Mouse (Mus musculus) ES-E14 (cell line): ENCODE measurements around the gene Syt12. TPM values are rescaled to one million over a fixed set of nuclear protein-coding genes. Genes with fewer than 3 reads are reported as not detected.

Experiments
- DNase-seq: peaks from one replicate; pipeline ENCODE4 v3.0.0-alpha.2; 2013; ENCODE audit warnings: low read depth, low spot score
- H3K27ac ChIP-seq: 2 replicates; pipeline ENCODE4 v1.5.1; 2012; ENCODE audit warnings: low read depth, mild to moderate bottlenecking, low read length, moderate library complexity, mixed read lengths; ENCODE audit not compliant: poor library complexity, insufficient read depth, severe bottlenecking
- H3K36me3 ChIP-seq: 2 replicates; pipeline ENCODE4 v1.6.1; 2012; ENCODE audit warnings: mild to moderate bottlenecking, low read length, moderate library complexity, mixed read lengths; ENCODE audit not compliant: control insufficient read depth, poor library complexity, insufficient read depth, severe bottlenecking
- H3K4me1 ChIP-seq, 2 experiments: fragments of 150-350 bp in 1 of 2; sonication (generic) in 1 of 2; 2 replicates each; pipeline ENCODE4 v1.6.1; 2012; ENCODE audit warnings: low read length in 2 of 2, mild to moderate bottlenecking in 1 of 2, mixed read lengths in 1 of 2; ENCODE audit not compliant: control insufficient read depth in 2 of 2, insufficient read depth in 2 of 2, poor library complexity in 1 of 2
- H3K4me3 ChIP-seq, 2 experiments: fragments of 150-350 bp in 1 of 2; sonication (generic) in 1 of 2; 2 replicates each; pipeline ENCODE4 v1.5.1; 2012; ENCODE audit warnings: low read length in 2 of 2, low read depth in 1 of 2, mild to moderate bottlenecking in 1 of 2, mixed read lengths in 1 of 2; ENCODE audit not compliant: insufficient read depth in 1 of 2, poor library complexity in 1 of 2, severe bottlenecking in 1 of 2
- H3K9ac ChIP-seq: 2 replicates; pipeline ENCODE4 v1.6.1; 2012; ENCODE audit warnings: low read depth, mild to moderate bottlenecking, low read length, mixed read lengths; ENCODE audit not compliant: poor library complexity, insufficient read depth, severe bottlenecking
- H3K9me3 ChIP-seq: fragments of 150-350 bp; sonication (generic); 2 replicates; pipeline ENCODE4 v1.6.1; 2012; ENCODE audit warnings: low read depth, mild to moderate bottlenecking, low read length; ENCODE audit not compliant: control insufficient read depth, insufficient read depth
- CHD2 ChIP-seq: IDR thresholded peaks from 2 replicates; pipeline ENCODE4 v1.6.1; 2014; ENCODE audit warnings: mild to moderate bottlenecking, low read depth, low read length, inconsistent platforms
- HCFC1 ChIP-seq: IDR thresholded peaks from 2 replicates; pipeline ENCODE4 v1.6.1; 2012; ENCODE audit warnings: low read length, inconsistent platforms, borderline replicate concordance; ENCODE audit not compliant: insufficient read depth
- MAFK ChIP-seq: IDR thresholded peaks from 2 replicates; pipeline ENCODE4 v1.6.1; 2014; ENCODE audit warnings: mild to moderate bottlenecking, low read depth, low read length, inconsistent platforms; ENCODE audit not compliant: insufficient read depth
- ZC3H11A ChIP-seq: IDR thresholded peaks from 2 replicates; pipeline ENCODE4 v1.6.1; 2012; ENCODE audit warnings: low read depth, mild to moderate bottlenecking, inconsistent platforms, low read length, borderline replicate concordance
- ZNF384 ChIP-seq: IDR thresholded peaks from 2 replicates; pipeline ENCODE4 v1.6.1; 2012; ENCODE audit warnings: low read depth, low read length, inconsistent platforms
- in situ Hi-C, 2 experiments: fragments of 600-800 bp; cut with MboI; formaldehyde crosslinking; loops; one replicate each; pipeline ENCODE4 v1.15.1; 2025; ENCODE audit warnings: low sequenced_read_pairs in 2 of 2, inconsistent platforms in 1 of 2; ENCODE audit not compliant: unreplicated experiment in 2 of 2
- total RNA-seq: library from RNA; depleted of rRNA; stranded (reverse); fragments of 300-350 nt; gene quantifications from 2 replicates; pipeline ENCODE4 v1.2.3, GENCODE M21; 2012

Gene Syt12
- total RNA-seq, 1 experiment = 0.58 TPM

DNA sequence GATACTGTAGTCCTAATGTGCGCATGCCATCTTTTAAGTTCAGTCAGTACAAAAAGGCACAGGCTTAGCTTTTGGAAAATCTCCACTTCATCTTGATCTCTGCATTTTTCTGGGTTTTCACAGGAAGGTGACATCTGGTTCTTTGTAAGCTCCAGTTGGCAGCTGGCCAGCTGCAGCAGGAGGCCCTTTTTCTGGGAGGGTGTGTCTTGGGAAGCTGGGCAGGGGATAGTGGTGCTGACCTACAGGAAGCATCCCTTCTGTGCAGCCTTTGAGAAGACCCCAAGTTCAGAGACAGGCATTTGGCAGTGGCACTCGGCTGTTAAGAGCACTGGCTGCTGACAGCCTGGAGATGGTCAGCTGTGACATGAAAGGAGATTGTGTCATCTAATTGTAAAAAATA, 38.5 kb upstream of the Syt12 start:
- H3K36me3 ChIP-seq = no peaks in the 10 kb centered on the region
- TF ChIP-seq ZC3H11A (no peak), MAFK (no peak), CHD2 (no peak), HCFC1 (no peak), ZNF384 (no peak)
- no peaks in the 10 kb centered on the region for H3K9me3 ChIP-seq
- H3K4me1 ChIP-seq = 0 out of 4 replicates have a peak, but pooled peaks cover 0 to 2% of the 10 kb centered on the region in 2 experiments
- no peak overlapping the region for H3K27ac ChIP-seq
- no peak overlapping the region for H3K4me3 ChIP-seq
- DNase-seq = no peak
- in situ Hi-C loops = no loop called here
- H3K9ac ChIP-seq = no peak overlapping the region

DNA sequence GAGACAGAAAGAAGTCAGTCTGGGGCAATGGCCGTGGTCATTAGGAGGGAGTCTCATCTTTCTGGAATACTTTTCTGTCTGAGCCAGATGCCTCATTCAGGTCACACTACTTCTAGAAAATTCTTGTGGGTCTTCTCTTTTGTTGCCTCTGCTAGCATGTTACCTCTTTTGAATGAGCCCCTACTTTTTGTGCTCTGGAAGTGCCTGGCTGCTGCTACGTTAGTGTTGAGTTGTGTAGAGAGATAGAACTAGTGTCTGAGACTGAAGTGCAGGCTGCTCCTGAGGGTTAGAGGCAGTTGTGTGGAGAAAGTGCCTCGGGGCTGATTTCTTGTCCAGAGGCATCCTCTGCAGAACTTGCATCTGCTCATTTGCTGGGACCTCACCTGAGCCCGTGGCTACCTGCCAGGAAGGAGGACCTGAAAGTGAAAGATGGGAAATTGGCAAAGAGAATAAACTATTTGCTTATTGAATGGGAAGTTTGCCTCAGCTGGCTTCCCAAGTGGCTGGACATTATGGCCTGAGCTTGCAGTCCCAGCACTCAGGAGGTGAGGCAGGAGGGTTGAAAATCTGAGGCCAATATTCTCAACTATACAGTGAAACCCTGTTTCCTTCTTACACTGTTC, 36.1 kb upstream of the Syt12 start:
- 0 out of 4 replicates have a peak, but pooled peaks cover 0 to 2% of the 10 kb centered on the region in 2 experiments for H3K4me1 ChIP-seq
- DNase-seq = no peak
- H3K9me3 ChIP-seq = no peaks in the 10 kb centered on the region
- no peak overlapping the region for H3K9ac ChIP-seq
- TF ChIP-seq CHD2 = no peak
- no peak for TF ChIP-seq HCFC1
- TF ChIP-seq ZNF384 = no peak
- no peak for TF ChIP-seq ZC3H11A
- no peaks in the 10 kb centered on the region for H3K36me3 ChIP-seq
- in situ Hi-C loops = no loop called here
- no peak overlapping the region for H3K4me3 ChIP-seq
- no peak overlapping the region for H3K27ac ChIP-seq

GRCm38 (mm10) chr19:4511116-4511841, 34.0 kb upstream of the Syt12 start:
- Histone ChIP-seq H3K9me3 (no peaks in the 10 kb centered on the region), H3K4me1 (0 out of 4 replicates have a peak, but pooled peaks cover 0 to 2% of the 10 kb centered on the region in 2 experiments), H3K4me3 (peak overlapping the region; percentile 73 to 87), H3K9ac (peak overlapping the region; percentile 43; the same call in 1 of the 2 replicates), H3K36me3 (no peaks in the 10 kb centered on the region), H3K27ac (no peak overlapping the region)
- in situ Hi-C loops = no loop called here
- TF ChIP-seq ZC3H11A (no peak), MAFK (no peak), ZNF384 (no peak), HCFC1 (no peak), CHD2 (no peak)
- no peak for DNase-seq

DNA sequence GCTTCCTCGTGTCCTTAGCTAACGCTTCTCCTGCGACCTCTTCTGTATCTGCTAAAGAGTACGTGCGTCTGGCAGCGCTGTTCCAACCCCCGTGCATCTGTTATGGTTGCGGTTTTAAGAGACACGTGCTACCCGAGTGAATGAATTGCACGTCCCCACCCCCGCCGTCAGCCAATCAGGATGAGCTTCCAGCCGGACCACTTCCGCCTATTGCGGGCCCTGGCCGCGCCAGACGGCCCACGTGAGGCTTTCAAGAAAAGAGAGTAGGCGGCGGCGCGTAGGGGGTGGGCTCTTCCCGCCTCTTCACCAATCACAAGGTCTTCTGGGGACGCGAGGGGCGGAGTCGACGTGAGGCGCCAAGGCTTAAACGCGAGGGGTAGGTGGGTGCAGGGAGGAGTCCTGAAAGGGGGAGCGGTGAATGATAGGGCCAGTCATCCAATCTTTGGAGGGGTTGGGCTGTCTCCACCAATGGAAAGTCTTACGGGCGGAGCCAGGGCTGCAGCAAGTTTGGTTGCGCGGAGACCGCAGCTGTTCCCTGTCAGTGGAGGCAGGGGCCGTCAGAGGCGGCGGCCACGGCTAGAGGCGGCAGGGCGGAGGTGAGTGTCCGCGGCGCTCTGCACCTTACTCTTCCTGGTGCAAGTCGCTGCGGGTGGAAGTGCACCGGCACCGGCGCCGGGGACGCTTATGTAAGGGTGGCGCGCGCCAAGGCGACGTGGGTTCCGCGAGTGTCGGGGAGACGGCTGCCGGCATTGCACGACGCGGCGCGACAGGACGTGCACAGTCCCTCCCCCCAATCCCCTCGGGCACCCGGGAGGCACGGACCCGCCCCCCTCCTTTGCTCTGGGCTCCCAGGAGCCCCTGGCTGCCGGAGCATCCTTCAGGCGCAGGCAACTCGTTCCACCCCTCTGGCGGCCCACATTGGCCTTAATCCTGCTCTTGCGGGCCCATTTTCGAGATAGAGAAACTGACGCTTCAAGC, 33.0 kb upstream of the Syt12 start, which contains the start of gene Pcx:
TSS of gene Pcx (plus strand) at position 487 of the 978 bp plus-strand sequence.
- Histone ChIP-seq H3K27ac (no peak within 1 kb of the TSS), H3K9me3 (no peaks in the 10 kb centered on the region), H3K4me1 (0 out of 4 replicates have a peak, but pooled peaks cover 0 to 2% of the 10 kb centered on the region in 2 experiments), H3K4me3 (peak within 1 kb of the TSS; percentile 73 to 87), H3K9ac (peak within 1 kb of the TSS; percentile 67), H3K36me3 (no peaks in the 10 kb centered on the region)
- TF ChIP-seq ZC3H11A (no peak), MAFK (no peak), CHD2 (peak; percentile 83), ZNF384 (no peak), HCFC1 (peak; percentile 37; the same call in 1 of the 2 replicates)
- peak; percentile 100 for DNase-seq
- in situ Hi-C loops = no loop called here
